Mouse (Mus musculus) A20 (cell line): ENCODE results near the gene Lgals9.

Source experiments
- DNase-seq: peaks from one replicate; pipeline ENCODE4 v3.0.0-alpha.2; 2011; ENCODE audit warnings: low read depth, low spot score

Gene Lgals9

DNA sequence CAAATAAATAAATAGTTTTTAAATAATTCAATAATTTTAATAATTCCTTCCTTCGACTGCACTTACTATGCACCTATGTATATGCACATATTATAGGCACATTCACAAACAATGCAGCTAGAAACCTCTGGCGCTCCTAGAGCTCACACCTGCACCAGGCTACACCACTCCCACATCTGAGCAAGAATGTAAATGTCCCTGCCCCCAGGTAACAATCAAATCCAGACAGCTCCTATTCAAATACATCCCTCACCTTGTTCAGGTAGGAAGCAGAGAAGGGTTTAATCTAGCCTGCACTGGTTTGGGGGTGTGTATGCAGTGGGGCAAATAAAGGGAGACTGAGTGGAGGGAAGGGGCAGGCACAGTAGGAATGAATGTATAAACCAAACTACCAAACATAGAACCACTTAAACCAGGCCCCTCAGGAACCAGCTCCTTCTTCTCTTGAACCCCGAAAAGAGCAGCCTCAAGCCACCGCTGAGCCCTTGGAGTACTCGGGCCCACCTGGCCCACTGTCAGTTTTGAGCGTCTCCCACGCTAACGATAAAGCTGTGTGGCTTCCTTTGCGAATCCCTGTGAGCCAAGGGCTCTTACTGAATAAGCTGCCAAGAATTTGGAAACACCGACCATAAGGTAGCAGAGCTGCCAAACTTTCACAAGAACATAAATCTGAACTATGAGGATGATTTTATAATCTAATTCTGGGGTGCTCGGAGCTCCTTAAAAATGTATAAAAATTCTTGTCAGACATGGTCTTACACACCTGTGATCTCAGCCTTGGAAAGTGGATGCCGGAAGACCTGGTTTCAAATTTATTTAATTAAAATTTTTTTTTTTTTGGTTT, 6.3 kb downstream of the Lgals9 start:
- DNase-seq = no peak

DNA sequence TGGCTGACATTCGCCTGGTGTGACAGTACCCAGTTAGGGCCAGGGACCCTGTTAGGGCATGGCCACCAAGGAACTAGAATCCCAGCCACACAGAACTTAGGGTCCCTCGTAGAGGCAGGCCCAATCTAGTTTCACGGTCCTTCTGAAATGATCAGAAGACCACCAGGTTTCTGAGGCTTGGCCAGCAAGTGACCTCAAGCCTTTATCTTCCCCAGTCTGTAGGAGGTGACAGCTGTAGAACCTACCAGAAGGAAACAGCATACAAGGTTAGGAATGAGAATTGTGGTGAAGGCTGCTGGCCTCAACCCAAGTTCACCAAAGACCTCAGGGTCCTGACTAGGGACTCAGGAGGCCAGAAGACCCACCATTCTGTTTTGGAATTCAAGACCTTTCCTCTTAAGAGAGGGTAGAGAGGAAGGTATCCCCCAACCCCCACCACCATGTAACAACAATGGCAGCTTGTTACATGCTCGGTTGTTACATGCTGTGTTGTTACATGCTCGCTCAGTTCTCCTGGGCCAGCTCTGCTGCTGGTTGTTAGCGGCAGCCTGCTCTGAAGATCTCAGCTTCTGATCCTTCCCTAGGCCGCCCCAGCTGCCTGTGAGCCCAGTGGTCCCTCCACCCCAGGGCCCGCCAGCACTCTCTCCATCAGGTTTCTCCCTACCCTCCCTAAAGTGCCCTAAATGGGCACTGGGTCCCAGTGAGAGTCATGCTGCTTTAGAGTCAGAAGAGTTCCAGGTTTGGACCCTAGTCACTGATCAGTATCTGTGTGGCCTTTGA, 7.8 kb downstream of the Lgals9 start:
- no peak for DNase-seq

DNA sequence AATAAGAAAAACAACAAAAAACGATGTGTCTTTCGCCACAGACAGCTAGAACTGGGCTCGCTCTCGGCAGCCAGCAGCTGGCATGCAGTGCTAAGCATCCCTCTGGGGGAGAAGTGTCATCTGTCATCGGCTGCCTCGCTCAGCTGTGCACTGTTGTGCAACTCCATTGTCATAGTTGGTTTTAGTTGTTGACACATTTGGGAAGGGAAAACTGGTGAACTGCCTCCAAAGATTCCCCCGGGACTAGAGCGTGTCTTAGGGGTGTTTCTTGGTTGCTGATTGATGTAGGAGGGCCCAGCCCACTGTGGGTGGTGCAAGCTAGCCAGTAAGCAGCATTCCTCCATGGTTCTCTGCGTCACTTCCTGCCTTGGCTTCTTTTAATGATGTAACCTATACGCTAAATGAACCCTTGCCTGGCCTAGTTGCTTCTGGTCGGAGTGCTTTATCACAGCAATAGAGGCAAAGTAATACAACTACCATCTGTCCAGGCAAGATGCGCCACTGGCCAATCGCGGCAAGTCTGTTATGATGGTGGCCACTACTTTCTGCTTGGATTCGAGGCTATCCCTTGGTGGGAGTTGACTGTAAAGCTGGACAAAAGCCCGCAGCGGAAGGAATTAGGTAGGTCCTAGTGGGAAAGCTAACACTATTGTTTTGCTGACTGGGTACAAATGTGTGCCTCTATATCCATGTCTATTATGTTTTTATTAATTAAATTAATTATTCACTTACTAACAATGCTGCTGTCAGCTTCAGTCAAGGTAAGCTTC, 11.2 kb downstream of the Lgals9 start:
- DNase-seq = no peak

DNA sequence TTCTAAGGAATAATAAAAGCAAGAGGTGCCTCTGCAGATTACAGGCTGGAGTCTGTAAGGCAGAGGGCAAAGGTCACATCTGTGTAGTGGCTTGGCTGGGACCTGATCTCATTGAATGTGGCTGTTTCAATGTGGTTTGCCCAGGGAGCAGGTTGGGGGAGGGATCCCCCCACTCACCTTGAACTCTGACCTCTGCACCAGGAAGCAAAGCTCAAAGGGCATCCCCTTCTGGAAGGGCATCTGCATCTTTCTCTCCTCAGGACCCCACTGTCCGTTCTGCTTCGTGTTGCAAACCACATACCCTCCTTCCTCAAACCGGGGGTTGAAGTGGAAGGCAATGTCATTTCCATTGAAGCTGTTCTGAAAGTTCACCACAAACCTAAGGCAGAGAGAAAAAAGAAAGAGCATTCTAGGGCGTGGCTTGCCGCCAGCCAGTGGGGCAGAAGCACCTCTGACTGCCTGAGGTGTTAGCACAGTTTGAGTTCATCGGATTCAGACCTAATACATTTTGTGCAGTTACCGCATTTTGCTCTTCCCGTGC, 11.9 kb downstream of the Lgals9 start:
- DNase-seq = no peak

DNA sequence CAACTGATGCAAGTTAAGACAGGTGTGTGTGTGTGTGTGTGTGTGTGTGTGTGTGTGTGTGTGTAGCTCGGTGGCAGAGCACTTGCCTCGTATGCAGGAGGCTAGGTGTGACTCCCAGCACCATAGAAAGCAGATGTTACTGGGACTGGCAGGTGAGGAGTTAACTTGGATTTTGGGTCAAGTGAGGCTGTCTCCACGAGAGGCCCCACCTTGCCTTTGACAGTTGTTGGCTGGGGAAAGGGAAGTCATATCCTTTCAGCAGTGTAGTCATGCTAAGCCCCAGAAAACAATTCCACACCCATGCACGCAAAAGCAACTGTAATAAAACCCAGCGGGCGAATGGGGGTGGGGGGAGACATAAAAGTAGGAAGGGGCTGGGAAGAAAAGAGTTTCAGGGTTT, 12.4 kb downstream of the Lgals9 start:
- no peak for DNase-seq

DNA sequence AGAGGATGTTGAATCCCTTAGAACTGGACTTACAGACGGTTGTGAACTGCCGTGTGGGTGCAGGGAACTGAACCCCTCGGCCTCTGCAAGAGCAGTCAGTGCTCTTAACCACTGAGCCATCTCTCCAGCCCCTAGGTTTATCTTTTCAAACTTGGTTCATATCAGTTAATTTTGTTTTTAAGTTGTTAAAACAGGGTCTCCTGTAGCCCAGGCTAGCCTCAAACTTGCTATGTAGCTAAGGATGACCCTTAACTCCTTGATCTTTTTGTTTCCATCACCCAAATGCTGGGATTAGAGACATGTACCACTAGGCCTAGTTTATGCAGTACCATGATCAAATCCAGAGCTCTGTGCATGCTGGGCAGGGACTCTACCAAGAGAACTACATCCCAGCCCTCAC, 13.0 kb downstream of the Lgals9 start:
- DNase-seq = no peak

DNA sequence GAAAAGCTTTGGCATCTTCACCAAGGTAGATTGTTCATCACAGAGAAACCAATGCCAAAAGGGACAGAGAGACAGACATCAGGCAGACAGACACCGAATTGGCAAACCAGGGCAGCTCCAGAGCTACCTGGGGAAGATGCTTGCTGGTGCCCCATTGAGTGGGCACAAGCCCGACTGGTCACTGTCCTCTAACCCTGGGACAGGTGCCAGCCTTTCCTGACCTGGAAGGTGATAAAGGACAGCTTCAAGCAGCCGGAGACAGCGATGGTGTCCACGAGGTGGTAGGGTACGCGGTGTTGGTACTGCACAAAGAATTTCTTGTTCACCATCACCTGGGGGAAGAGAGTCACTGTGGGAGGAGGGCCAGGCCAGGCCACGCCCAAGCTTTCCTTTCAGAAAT, 13.7 kb downstream of the Lgals9 start:
- no peak for DNase-seq

DNA sequence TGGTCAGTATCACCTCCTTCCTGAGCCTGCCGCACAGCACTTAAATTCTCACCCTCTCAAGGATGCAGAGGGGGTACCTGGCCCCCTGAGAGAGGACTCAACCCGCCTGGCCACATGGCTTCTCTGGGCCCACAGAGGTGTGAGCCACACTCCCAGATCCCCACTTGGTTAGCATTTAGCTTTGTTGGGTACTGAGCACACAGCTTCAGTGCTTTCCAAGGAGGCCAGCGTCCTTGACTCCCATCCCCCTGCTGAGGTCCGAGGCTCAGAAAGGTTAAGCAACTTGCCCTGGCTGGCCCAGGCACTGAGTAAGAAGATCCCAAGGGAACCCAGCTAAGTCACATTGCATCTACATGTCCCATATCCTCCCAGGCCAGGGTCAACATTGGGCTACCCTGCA, 16.6 kb downstream of the Lgals9 start:
- no peak for DNase-seq

DNA sequence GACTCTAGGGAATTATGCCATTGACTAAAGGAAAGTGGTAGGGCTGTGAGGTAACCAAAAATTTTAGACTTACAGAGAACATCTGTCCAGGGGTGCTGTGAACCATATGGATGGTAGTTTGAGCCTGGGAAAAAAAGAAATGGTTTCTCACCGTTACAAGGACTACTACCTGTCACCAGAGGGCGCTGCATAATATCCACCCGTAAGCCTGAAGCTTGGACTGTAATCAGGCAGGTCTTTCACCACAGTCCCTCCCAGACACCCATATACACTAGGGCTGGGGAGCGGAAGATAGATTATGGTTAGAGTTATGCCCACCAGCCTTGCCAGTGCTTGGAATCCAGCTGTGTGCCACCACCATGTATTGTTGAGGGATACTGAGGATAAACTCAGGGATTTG, 17.4 kb downstream of the Lgals9 start:
- DNase-seq = peak; percentile 55

DNA sequence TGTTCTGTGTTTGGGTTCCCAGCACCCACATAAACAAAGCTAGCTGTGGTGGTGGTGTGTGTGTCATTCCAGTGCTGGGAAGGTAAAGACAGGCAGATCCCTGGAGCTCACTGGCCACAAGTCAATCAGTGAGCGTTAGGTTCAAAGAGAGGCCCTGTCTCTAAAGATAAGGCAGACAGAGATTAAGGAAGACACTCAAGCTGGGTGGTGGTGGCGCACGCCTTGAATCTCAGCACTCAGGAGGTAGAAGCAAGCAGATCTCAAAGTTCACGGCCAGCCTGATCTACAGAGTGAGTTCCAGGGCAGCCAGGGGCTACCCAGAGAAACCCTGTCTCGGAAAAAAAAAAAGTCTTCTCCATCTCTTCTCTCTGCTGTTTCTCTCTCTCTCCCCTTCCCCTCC, 23.5 kb downstream of the Lgals9 start:
- no peak for DNase-seq

DNA sequence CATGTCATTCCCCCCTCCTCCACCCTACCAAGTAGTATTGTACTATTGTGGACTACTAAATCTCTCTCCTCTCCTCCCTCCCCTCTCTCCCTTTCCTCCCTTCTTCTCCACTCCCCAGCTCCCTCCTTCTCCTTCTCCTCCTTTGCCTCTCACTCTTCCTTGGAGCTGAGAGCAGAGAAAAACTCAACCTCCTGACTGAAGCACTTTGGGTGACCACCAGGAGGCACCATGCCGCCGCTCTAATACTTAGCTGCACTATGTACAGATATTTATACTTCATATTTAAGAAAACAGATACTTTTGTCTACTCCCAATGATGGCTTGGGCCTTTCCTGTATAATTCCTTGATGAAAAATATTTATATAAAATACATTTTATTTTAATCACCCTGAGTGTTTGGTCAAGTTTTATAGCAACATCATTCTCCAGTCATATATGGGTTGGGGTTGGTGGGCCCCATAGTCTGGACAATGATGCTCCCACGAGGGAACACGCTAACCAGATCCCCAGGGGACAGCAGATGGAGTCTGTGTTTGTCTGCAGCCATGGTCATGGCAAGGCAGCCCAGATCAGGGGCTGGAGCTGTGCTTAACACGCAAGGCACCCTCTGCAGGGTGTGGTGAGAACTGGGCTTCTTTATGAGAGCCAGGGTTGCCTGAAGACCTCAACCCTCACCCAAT, 24.8 kb downstream of the Lgals9 start:
- DNase-seq = peak; percentile 20

DNA sequence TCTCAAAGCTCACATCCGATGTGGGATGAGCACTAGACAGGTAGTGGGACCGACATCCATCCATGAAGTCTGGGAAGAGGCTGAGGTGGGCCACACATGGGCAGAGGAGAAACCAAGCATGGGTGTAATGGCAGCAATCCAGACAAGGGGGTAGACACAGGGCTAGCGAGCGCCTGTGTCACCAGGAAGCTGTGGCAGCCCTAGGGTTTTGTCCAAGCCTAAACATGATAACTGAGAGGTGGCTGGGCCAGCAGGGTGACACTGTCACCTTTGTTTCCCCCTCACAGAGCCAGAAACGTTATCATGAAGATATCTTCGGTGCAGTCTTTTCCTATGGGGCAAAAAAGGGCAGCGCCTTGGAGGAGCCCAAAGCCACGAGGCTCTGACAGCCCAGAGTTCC, 25.4 kb downstream of the Lgals9 start:
- no peak for DNase-seq

DNA sequence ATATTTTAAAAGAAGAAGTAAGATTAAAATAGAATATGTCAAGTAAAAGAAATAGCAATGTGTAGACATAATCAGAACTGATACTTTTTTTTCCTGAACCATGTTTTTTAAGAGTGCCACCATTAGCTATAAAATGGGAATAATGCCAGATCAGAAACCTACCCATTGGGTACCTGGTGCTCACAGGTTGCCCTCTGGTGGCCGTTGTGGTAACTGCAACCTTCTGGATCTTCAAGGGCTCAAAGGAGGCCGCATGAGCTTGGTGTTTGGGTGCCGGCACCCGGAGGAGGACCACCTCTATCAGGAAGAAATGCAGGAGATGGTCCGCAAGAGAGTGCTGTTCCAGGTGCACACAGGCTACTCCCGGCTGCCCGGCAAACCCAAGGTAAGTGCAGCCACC, 28.5 kb downstream of the Lgals9 start:
- DNase-seq = peak; percentile 63

DNA sequence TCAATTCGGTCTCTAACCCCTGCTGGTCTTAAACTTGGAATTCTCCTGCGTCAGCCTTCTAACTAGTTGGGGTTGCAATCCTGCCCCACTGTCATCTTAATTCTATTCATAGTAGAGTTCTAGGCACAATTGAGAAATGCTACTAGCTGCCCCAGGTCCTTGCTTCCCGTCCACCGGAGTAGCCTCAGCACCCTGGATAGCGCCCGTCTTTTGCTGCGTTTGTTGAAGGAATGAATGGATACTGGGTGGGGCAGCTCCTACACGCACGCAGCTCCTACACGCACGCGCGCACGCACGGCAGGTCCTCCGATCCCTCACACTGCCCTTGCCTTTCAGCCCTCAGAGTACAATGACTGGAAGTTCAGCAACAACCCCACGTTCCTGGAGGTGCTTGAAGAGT, 32.3 kb downstream of the Lgals9 start:
- DNase-seq = no peak

DNA sequence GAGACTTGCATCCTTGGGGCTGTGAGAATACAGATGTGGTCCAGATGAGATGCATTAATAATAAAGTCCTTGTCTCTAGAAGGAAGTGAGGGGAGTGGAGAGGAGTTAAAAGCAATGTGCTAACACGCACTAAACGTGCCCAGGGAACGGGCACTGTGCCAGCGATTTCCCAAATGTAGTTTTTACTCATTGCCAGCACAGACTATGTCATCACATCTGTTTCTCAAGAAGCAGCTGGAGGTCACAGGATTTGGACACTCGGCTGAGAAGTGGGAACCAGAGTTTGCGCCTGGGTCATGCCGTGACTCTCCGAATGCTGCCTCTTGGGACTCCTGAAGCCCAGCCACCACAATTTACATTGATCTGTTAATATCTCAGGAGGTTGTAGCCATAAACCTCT, 34.4 kb downstream of the Lgals9 start:
- DNase-seq = no peak

DNA sequence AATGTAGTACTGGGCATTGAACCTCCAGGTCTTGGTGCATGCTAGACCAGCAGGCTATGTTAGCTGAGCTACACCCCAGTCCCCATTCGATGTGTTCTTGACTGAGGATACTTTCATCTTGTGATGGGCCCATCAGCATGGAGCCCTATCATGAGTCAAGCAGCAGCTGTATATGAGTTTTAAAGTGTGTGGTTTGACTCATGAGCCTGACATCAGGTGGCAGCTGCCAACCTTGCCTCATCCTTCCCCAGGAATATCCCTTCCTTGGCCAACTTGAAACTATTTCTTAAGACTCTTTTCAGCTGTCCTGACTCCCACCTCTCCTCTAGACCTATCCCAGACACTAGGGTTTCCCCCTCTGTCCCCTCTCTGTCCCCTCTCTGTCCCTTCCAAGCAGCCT, 41.7 kb downstream of the Lgals9 start:
- DNase-seq = no peak

DNA sequence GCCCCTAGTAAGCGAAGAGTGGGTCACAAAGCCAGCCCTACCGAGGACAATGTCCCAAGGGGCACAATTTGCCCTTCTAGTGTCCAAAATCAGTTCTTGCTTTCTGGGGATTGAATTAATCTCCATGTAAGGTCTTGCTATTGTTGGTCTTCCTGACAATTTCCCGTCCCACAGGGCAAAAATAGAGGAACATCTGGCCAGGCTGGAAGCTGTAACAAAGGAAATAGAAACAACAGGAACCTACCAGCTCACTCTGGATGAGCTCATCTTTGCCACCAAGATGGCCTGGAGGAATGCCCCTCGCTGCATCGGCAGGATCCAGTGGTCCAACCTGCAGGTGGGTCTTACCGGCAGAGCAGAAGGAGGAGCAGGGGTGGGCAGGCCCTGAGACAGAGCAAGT, 49.6 kb downstream of the Lgals9 start:
- DNase-seq = no peak

DNA sequence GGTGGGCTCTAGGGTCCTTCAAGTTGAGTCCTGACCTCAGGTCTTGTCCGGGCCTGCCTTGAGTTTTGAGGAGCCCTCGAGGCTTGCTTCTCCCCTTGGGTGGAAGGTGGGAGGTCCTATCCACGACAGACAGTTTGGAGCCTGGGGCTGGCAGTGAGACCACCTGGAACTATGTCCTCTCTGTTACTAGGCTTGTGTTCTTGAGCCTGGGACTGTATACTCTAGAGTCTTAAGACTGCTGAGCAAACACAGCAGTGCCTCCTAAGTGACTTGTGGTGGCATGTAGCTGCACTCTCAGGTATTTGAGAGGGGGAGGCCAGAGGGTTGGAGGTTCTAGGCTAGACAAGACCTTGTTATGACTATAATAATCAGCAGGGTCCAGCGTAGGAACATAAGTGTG, 50.0 kb downstream of the Lgals9 start:
- no peak for DNase-seq

DNA sequence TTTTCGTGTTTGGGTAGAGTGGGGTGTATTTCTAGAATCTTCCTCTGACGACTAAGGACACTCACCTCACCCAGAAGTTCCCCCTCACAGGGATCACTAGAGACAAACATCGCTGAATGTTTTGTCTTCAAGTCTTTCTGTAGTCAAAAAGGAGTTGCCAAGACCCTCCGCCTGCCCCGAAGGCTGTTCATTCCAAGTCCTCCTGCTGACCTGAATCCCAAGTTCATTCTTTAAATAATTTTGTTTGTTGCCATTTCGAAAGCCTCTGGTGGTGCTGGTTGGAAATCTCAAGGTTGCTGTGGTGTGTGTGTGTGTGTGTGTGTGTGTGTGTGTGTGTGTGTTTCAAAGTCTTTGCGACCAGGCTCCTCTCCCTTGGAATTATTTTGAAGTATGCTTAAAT, 50.4 kb downstream of the Lgals9 start:
- DNase-seq = no peak

DNA sequence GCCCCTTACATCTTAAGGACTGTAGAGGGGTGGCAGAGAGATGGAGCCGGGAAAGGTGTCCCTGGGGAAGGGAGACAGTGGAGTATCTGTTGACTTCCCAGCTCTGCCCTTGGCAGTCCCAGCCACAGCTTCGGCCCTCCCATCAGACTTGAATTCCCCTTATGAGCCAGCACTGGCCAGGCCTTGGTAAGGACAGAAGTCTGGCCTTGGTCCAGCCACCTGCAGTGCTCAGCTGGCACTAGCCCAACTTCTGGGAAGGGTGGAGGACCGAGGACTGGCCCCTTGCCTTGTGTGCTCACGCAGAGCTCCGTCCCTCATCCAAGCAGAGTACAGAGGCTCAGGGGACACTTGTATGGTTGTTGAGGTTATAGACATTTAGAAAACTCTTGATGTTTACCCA, 55.4 kb downstream of the Lgals9 start:
- no peak for DNase-seq

DNA sequence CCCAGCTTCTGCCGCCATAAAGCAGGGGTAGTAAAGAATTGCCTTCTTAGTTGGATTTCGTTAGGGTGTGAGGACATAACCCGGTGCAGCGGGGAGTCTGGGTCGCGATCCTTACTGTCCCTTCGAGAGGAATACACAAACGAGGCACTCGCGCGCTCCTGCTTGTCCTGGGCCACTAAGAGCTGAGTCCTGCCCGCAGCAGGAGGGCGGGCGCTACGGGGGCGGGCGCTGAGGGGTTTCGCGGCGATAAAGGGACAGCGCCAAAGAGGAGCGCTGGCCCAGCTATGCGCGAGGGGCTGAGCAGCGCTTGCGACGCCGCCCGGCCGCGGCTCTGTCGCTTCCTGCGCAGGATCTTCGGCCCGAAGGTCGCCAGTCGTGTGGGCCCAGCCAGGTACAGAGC, 59.8 kb downstream of the Lgals9 start:
- DNase-seq = no peak

DNA sequence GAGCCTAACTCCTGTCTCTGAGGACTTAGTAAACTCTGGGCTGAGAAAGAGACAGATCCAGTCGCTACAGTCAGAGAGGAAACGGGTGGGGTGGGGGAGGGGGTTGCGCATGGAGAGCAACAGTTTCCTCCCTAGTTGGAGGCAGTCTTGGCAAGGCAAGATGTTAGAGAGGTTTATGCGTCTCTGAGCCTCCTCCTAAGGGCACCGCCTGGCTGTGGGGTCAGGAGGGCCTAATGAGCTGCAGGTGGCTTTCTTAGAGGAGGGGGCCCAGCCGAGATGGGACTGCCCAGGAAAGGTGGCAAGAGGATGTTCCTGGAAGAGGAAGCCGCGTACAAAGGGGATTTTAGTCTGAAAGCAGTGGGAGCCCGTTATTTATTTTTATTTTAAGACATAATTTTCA, 60.6 kb downstream of the Lgals9 start:
- no peak for DNase-seq
